In genomic region chr5:121201739-121202138, GRCm38 (mm10) we compare ENCODE assay signal across 9 mouse cellular contexts. TPM values are rescaled to one million over a fixed set of nuclear protein-coding genes. Genes with fewer than 3 reads are reported as not detected.
A peak's percentile ranks its signal among the peaks of the same experiment; 100 is the strongest.
DNase-seq lines count a peak whose midpoint lies in the region; ATAC-seq and TF ChIP-seq lines count a peak whose summit lies in the region.
"Had no signal": no experiment of that assay in that cellular context is flagged by ENCODE, and none has a peak within 500 bp of the region (broad histone marks: within the 10 kb centered on the region; RNA-seq: fewer than 3 reads in every experiment).

No protein-coding gene starts in this region.

- no peak overlapping the region for H3K27ac ChIP-seq in ES-E14 (ENCODE audit: insufficient read depth, low read depth, low read length, poor library complexity, severe bottlenecking)
- no peak overlapping the region for H3K27ac ChIP-seq in hindbrain, embryonic 10.5 days
- no peak overlapping the region for H3K27ac ChIP-seq in intestine, embryonic 15.5 days
- H3K27ac ChIP-seq: embryonic facial prominence, embryonic 13.5 days had no signal

- H3K9ac ChIP-seq in ES-E14 (ENCODE audit: insufficient read depth, low read depth, low read length, poor library complexity, severe bottlenecking) = no peak overlapping the region
- no peak overlapping the region for H3K9ac ChIP-seq in intestine, embryonic 15.5 days
- H3K9ac ChIP-seq: embryonic facial prominence, embryonic 13.5 days had no signal

- peak; percentile 49 for DNase-seq in layer of hippocampus, adult 11-12 months (ENCODE audit: low spot score)
- no peak for DNase-seq in layer of hippocampus, adult 18-20 months (ENCODE audit: low spot score in 2 of 2)
- no peak for DNase-seq in ES-E14 (ENCODE audit: low read depth, low spot score)
- DNase-seq in c-Kit-positive CD71-negative TER-119-negative erythroid progenitor cells, embryonic 14.5 days (ENCODE audit: low read depth) = peak; percentile 86
- no peak for DNase-seq in urinary bladder, postnatal 10 days (ENCODE audit: low spot score)
- DNase-seq in hindbrain, embryonic 10.5 days (ENCODE audit: low spot score) = no peak

- H3K4me1 ChIP-seq in ES-E14 (ENCODE audit: control insufficient read depth in 2 of 2, insufficient read depth in 2 of 2, low read length in 2 of 2, poor library complexity in 1 of 2) = no peaks in the 10 kb centered on the region
- peaks cover 15% of the 10 kb centered on the region for H3K4me1 ChIP-seq in hindbrain, embryonic 10.5 days (replicated peaks)
- peaks cover 13% of the 10 kb centered on the region for H3K4me1 ChIP-seq in intestine, embryonic 15.5 days (replicated peaks)

- H3K9me3 ChIP-seq in ES-E14 (ENCODE audit: control insufficient read depth, insufficient read depth, low read depth, low read length) = no peaks in the 10 kb centered on the region
- H3K9me3 ChIP-seq in hindbrain, embryonic 10.5 days = no peaks in the 10 kb centered on the region
- H3K9me3 ChIP-seq in intestine, embryonic 15.5 days = no peaks in the 10 kb centered on the region
- H3K9me3 ChIP-seq: embryonic facial prominence, embryonic 13.5 days had no signal

- H3K4me3 ChIP-seq in ES-E14 (ENCODE audit: insufficient read depth in 1 of 2, low read depth in 1 of 2, low read length in 2 of 2, poor library complexity in 1 of 2, severe bottlenecking in 1 of 2) = no peak overlapping the region
- no peak overlapping the region for H3K4me3 ChIP-seq in hindbrain, embryonic 10.5 days
- H3K4me3 ChIP-seq in intestine, embryonic 15.5 days (replicated peaks) = no peak overlapping the region
- H3K4me3 ChIP-seq: embryonic facial prominence, embryonic 13.5 days had no signal

- no peak overlapping the region for H3K4me2 ChIP-seq in intestine, embryonic 15.5 days (replicated peaks)
- H3K4me2 ChIP-seq: embryonic facial prominence, embryonic 13.5 days had no signal

- peaks cover 4% of the 10 kb centered on the region for H3K27me3 ChIP-seq in hindbrain, embryonic 10.5 days (ENCODE audit: insufficient read depth, poor library complexity, severe bottlenecking)
- no peaks in the 10 kb centered on the region for H3K27me3 ChIP-seq in intestine, embryonic 15.5 days (replicated peaks)
- H3K27me3 ChIP-seq: embryonic facial prominence, embryonic 13.5 days had no signal

- in situ Hi-C loops in ES-E14 (cut with MboI; ENCODE audit: low sequenced_read_pairs in 2 of 2, unreplicated experiment in 2 of 2) = no loop called here

- peaks cover 20% of the 10 kb centered on the region for H3K36me3 ChIP-seq in ES-E14 (ENCODE audit: control insufficient read depth, insufficient read depth, low read length, poor library complexity, severe bottlenecking)
- peaks cover 14% of the 10 kb centered on the region for H3K36me3 ChIP-seq in hindbrain, embryonic 10.5 days
- H3K36me3 ChIP-seq in intestine, embryonic 15.5 days = peaks cover 7% of the 10 kb centered on the region; the same call in 1 of the 2 replicates

- 52% methylated on average over 3 of the region's 3 CpGs for WGBS in hindbrain, embryonic 10.5 days
- 49% methylated on average over 3 of the region's 3 CpGs for WGBS in intestine, embryonic 15.5 days

- peak; percentile 41; the same call in 1 of the 2 replicates for ATAC-seq in megakaryocyte-erythroid progenitor cell, adult 5-6 weeks (replicated peaks; ENCODE audit: low FRiP score, low TSS enrichment, poor library complexity, severe bottlenecking)
- ATAC-seq in intestine, embryonic 15.5 days = no peak

TF ChIP-seq in ES-E14, 5 proteins besides CTCF, POLR2A, EP300 and RAD21:
- TF ChIP-seq ZNF384 (IDR thresholded peaks at IDR 0.05; ENCODE audit: low read depth, low read length) (0 out of 2 replicates have a peak, but pooled peaks have one; percentile 41), CHD2 (IDR thresholded peaks at IDR 0.05; ENCODE audit: low read depth, low read length) (no peak)
TF ChIP-seq in ES-E14: peak in this region for 1.

RNA-seq across cellular contexts. Expression of gene Rpl6, which starts 2.5 kb away (rescaled TPM):
- total RNA-seq in layer of hippocampus, adult 18-20 months (2021) = 100 to 1,000 TPM; 493 to 505 TPM
- 1,876 and 2,169 TPM in 2 replicates for total RNA-seq in ES-E14 (2012; rRNA removed)
- 2,340 and 2,677 TPM in 2 replicates for total RNA-seq in megakaryocyte-erythroid progenitor cell, adult 5-6 weeks (2014; fragmentation: Nextera tagmentation)
- total RNA-seq in megakaryocyte-erythroid progenitor cell, adult 5-6 weeks (2017) = 1,622 and 1,735 TPM in 2 replicates
- 553 and 627 TPM in 2 replicates for polyA plus RNA-seq in hindbrain, embryonic 10.5 days (2016; fragmentation: Nextera tagmentation; extraction: Ambion mirVana)
- 589 and 659 TPM in 2 replicates for polyA plus RNA-seq in intestine, embryonic 15.5 days (2015; fragmentation: Nextera tagmentation; extraction: Ambion mirVana)

RNA-seq across cellular contexts. Expression of gene Ptpn11, which starts 10.5 kb away (rescaled TPM):
- total RNA-seq in layer of hippocampus, adult 18-20 months (2021) = 100 to 1,000 TPM; 104 to 106 TPM
- 26.3 and 40.2 TPM in 2 replicates for total RNA-seq in ES-E14 (2012; rRNA removed)
- 38.2 and 44.4 TPM in 2 replicates for total RNA-seq in megakaryocyte-erythroid progenitor cell, adult 5-6 weeks (2014; fragmentation: Nextera tagmentation)
- 44.2 and 48.6 TPM in 2 replicates for total RNA-seq in megakaryocyte-erythroid progenitor cell, adult 5-6 weeks (2017)
- polyA plus RNA-seq in hindbrain, embryonic 10.5 days (2016; fragmentation: Nextera tagmentation; extraction: Ambion mirVana) = 20.4 and 23.1 TPM in 2 replicates
- 19.8 and 20.1 TPM in 2 replicates for polyA plus RNA-seq in intestine, embryonic 15.5 days (2015; fragmentation: Nextera tagmentation; extraction: Ambion mirVana)

RNA-seq across cellular contexts. Expression of gene Hectd4, which starts 18.3 kb away (rescaled TPM):
- total RNA-seq in layer of hippocampus, adult 18-20 months (2021) = 100 to 1,000 TPM; 156 to 168 TPM
- total RNA-seq in ES-E14 (2012; rRNA removed) = 14.2 and 22.4 TPM in 2 replicates
- 53.9 and 71.9 TPM in 2 replicates for total RNA-seq in megakaryocyte-erythroid progenitor cell, adult 5-6 weeks (2014; fragmentation: Nextera tagmentation)
- total RNA-seq in megakaryocyte-erythroid progenitor cell, adult 5-6 weeks (2017) = 10.1 and 25.7 TPM in 2 replicates
- polyA plus RNA-seq in hindbrain, embryonic 10.5 days (2016; fragmentation: Nextera tagmentation; extraction: Ambion mirVana) = 5.4 and 6.6 TPM in 2 replicates
- 3.9 and 4.2 TPM in 2 replicates for polyA plus RNA-seq in intestine, embryonic 15.5 days (2015; fragmentation: Nextera tagmentation; extraction: Ambion mirVana)

Comparison
In these comparisons a context has a peak if more than half of its experiments do, and no peak if none do; other contexts are left out.
1. DNase-seq: peak in layer of hippocampus, adult 11-12 months (single experiment) and c-Kit-positive CD71-negative TER-119-negative erythroid progenitor cells, embryonic 14.5 days (single experiment); none in layer of hippocampus, adult 18-20 months (0 of 2), ES-E14 (single experiment), urinary bladder, postnatal 10 days (single experiment) and hindbrain, embryonic 10.5 days (single experiment).